8 mouse cellular contexts compared by ENCODE assay signal in genomic region chr7:51540736-51541135, GRCm38 (mm10). TPM values are rescaled to one million over a fixed set of nuclear protein-coding genes. Genes with fewer than 3 reads are reported as not detected.
DNase-seq lines count a peak whose midpoint lies in the region; TF ChIP-seq lines count a peak whose summit lies in the region.
"Had no signal": no experiment of that assay in that cellular context is flagged by ENCODE, and none has a peak within 500 bp of the region (broad histone marks: within the 10 kb centered on the region; RNA-seq: fewer than 3 reads in every experiment).

No protein-coding gene starts in this region.

- intact Hi-C loops in left cerebral cortex, postnatal 14 days (cut with DNase I): no loop called here

- H3K36me3 ChIP-seq in thymus, adult 2 months (ENCODE audit: control insufficient read depth, insufficient read depth, low read length): no peaks in the 10 kb centered on the region

- DNase-seq in left cerebral cortex, postnatal 14 days (ENCODE audit: low spot score in 2 of 2): peak; percentile 2 to 5
- no peak for DNase-seq in left cerebral cortex, adult 11 months (ENCODE audit: low spot score)
- peak; percentile 16 for DNase-seq in WW6 (ENCODE audit: low read depth, low spot score)
- DNase-seq in cerebellum, adult 9-11 months: peak; percentile 17
- DNase-seq in kidney, postnatal 25 days: peak; percentile 34 to 50
- no peak for DNase-seq in thymus, adult 2 months
- DNase-seq in right cerebral cortex, adult 18-20 months: no peak

- 80% methylated on average over 6 of the region's 6 CpGs for WGBS in thymus, adult 2 months

- TF ChIP-seq POLR2A in thymus, adult 2 months (IDR thresholded peaks at IDR 0.05; ENCODE audit: control insufficient read depth, extremely low read depth, insufficient read depth, low read length, poor library complexity): no peak

- H3K27me3 ChIP-seq in thymus, adult 2 months (ENCODE audit: control insufficient read depth, insufficient read depth, low read length): no peaks in the 10 kb centered on the region

- H3K4me3 ChIP-seq in thymus, adult 2 months (ENCODE audit: control insufficient read depth, insufficient read depth, low read length): no peak overlapping the region

- H3K4me1 ChIP-seq in thymus, adult 2 months (replicated peaks; ENCODE audit: control insufficient read depth, insufficient read depth, low read length): no peaks in the 10 kb centered on the region

- TF ChIP-seq CTCF in thymus, adult 2 months (IDR thresholded peaks at IDR 0.05; ENCODE audit: borderline replicate concordance, control insufficient read depth, extremely low read depth, insufficient read depth, low read length, poor library complexity): no peak

- H3K27ac ChIP-seq in thymus, adult 2 months (ENCODE audit: control insufficient read depth, insufficient read depth, low read length): no peak overlapping the region

RNA-seq across cellular contexts. Expression of gene Ano5, which starts 29.9 kb away (rescaled TPM):
- under 1 TPM; 0.62 to 0.74 TPM for total RNA-seq in left cerebral cortex, postnatal 14 days (2021)
- not detected in 2 replicates for polyA plus RNA-seq in thymus, adult 2 months (2012; rRNA removed)
- total RNA-seq: common myeloid progenitor, adult 5-6 weeks had no signal

Comparison
In these comparisons a context has a peak if more than half of its experiments do, and no peak if none do; other contexts are left out.
1. DNase-seq: peak in left cerebral cortex, postnatal 14 days (2 of 2), WW6 (single experiment), cerebellum, adult 9-11 months (single experiment) and kidney, postnatal 25 days (2 of 2); none in left cerebral cortex, adult 11 months (single experiment), thymus, adult 2 months (single experiment) and right cerebral cortex, adult 18-20 months (single experiment).